Mouse (Mus musculus) bone marrow macrophage, adult 2 months (primary cell): ENCODE data around the gene Ksr2.

Experiments
- CTCF ChIP-seq: IDR thresholded peaks from 2 replicates; pipeline ENCODE4 v1.5.1; 2012; ENCODE audit warnings: low read depth, mild to moderate bottlenecking, low read length, moderate library complexity
- POLR2A ChIP-seq: IDR thresholded peaks from 2 replicates; pipeline ENCODE4 v1.6.1; 2012; ENCODE audit warnings: mild to moderate bottlenecking, low read depth, low read length, borderline replicate concordance

- TF ChIP-seq CTCF (no peak), POLR2A (no peak)
These were observed 32.0 kb upstream of the Ksr2 start for GRCm38 (mm10) chr5:117381785-117382184.
